Mouse (Mus musculus) small intestine, adult 2 months (tissue): ENCODE measurements at regions not wholly inside any gene's neighbourhood (a gene's known extent, or its start where the extent isn't known, plus 50 kb on each side); places are given as distances from the start of the nearest gene placed in this dataset.

Experiments used
- CTCF ChIP-seq: fragments of 200-500 bp; IDR thresholded peaks from 2 replicates; pipeline ENCODE4 v1.5.1; 2012; ENCODE audit warnings: low read depth, mild to moderate bottlenecking, control low read depth, inconsistent platforms, low read length, moderate library complexity, mixed read lengths; ENCODE audit not compliant: insufficient replicate concordance, insufficient read length; ENCODE audit errors: extremely low read depth
- POLR2A ChIP-seq: fragments of 200-500 bp; IDR thresholded peaks from 2 replicates; pipeline ENCODE4 v1.6.1; 2012; ENCODE audit warnings: low read depth, mild to moderate bottlenecking, control low read depth, inconsistent platforms, low read length, moderate library complexity

DNA sequence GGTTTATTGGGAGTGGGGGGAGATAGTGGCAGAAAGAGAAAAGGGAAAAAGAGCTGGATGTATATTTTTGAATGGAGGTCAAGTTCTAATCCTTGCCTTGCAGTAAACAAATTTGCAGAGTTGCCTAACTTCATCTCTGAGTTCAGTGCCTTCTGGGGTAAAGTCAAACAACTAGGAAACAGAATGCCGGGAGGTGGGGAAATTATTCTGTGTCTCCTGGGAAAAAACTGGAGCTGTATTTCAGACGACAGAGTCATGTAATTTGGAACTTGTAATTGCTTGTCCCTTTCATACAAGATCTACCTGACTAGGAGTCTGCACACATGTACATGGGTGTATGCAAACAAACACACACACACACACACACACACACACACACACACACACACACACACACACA is 244.3 kb upstream of the Il12b start:
- TF ChIP-seq POLR2A (no peak), CTCF (no peak)
